Mouse (Mus musculus): Measurements from ENCODE around the gene Slc27a1. TPM values are rescaled to one million over a fixed set of nuclear protein-coding genes. Genes with fewer than 3 reads are reported as not detected.

The Slc27a1 gene
- total and polyA plus RNA-seq, 2 experiments, result 7.2 to 15.7 TPM

GRCm38 (mm10) chr8:71633981-71634667, 65.4 kb downstream of the Slc27a1 start:
- DNase-seq (ENCODE audit: extremely low read depth, low read depth, low spot score), result peak; percentile 47
- Histone ChIP-seq H3K27ac (replicated peaks; ENCODE audit: insufficient read depth, low read depth, low read length) (no peak overlapping the region), H3K4me3 (ENCODE audit: insufficient read depth, low read depth, low read length) (no peak overlapping the region), H3K4me1 (ENCODE audit: control insufficient read depth, insufficient read depth, low read length) (no peaks in the 10 kb centered on the region), H3K36me3 (ENCODE audit: control insufficient read depth, insufficient read depth, low read length) (no peaks in the 10 kb centered on the region), H3K27me3 (ENCODE audit: control insufficient read depth, insufficient read depth, low read length) (0 out of 2 replicates have a peak, but pooled peaks cover 3% of the 10 kb centered on the region), H3K79me2 (ENCODE audit: control insufficient read depth, insufficient read depth, low read length) (no peaks in the 10 kb centered on the region), H3K9ac (ENCODE audit: low read depth, low read length) (no peak overlapping the region)
- whole genome bisulfite sequencing, result 7% methylated on average over 26 of the region's 26 CpGs
- TF ChIP-seq POLR2A (IDR thresholded peaks at IDR 0.05; ENCODE audit: extremely low read depth, insufficient read depth, low read length), result no peak
- TF ChIP-seq CTCF (IDR thresholded peaks at IDR 0.05; ENCODE audit: low read depth, low read length), result no peak

Other genes starting within 250 kb of the Slc27a1 start
- 76.6 and 82.2 TPM in 2 replicates for gene Use1, start 202.0 kb upstream of the Slc27a1 start, total RNA-seq (2014; rRNA removed)
- 60.2 and 69.9 TPM in 2 replicates for gene Use1, start 202.0 kb upstream of the Slc27a1 start, polyA plus RNA-seq (2012; rRNA removed)
- 8.0 and 8.1 TPM in 2 replicates for gene Ocel1, start 197.6 kb upstream of the Slc27a1 start, total RNA-seq (2014; rRNA removed)
- gene Ocel1, start 197.6 kb upstream of the Slc27a1 start, polyA plus RNA-seq (2012; rRNA removed), result 9.2 and 17.1 TPM in 2 replicates
- 73.9 and 117 TPM in 2 replicates for gene Nr2f6, start 186.9 kb upstream of the Slc27a1 start, total RNA-seq (2014; rRNA removed)
- 319 and 341 TPM in 2 replicates for gene Nr2f6, start 186.9 kb upstream of the Slc27a1 start, polyA plus RNA-seq (2012; rRNA removed)
- 7.9 and 9.7 TPM in 2 replicates for gene Ushbp1, start 173.1 kb upstream of the Slc27a1 start, total RNA-seq (2014; rRNA removed)
- gene Ushbp1, start 173.1 kb upstream of the Slc27a1 start, polyA plus RNA-seq (2012; rRNA removed), result 7.9 and 13.6 TPM in 2 replicates
- gene Babam1, start 172.0 kb upstream of the Slc27a1 start, total RNA-seq (2014; rRNA removed), result 42.7 and 44.8 TPM in 2 replicates
- 98.5 and 106 TPM in 2 replicates for gene Babam1, start 172.0 kb upstream of the Slc27a1 start, polyA plus RNA-seq (2012; rRNA removed)
- 0.09 and 0.34 TPM in 2 replicates for gene Ankle1, start 162.9 kb upstream of the Slc27a1 start, total RNA-seq (2014; rRNA removed)
- 0.11 and 0.22 TPM in 2 replicates for gene Ankle1, start 162.9 kb upstream of the Slc27a1 start, polyA plus RNA-seq (2012; rRNA removed)
- 3.1 and 5.0 TPM in 2 replicates for gene Abhd8, start 105.2 kb upstream of the Slc27a1 start, total RNA-seq (2014; rRNA removed)
- gene Abhd8, start 105.2 kb upstream of the Slc27a1 start, polyA plus RNA-seq (2012; rRNA removed), result 6.7 and 11.7 TPM in 2 replicates
- 35.1 and 48.2 TPM in 2 replicates for gene Mrpl34, start 103.9 kb upstream of the Slc27a1 start, total RNA-seq (2014; rRNA removed)
- 104 and 123 TPM in 2 replicates for gene Mrpl34, start 103.9 kb upstream of the Slc27a1 start, polyA plus RNA-seq (2012; rRNA removed)
- 7.7 and 8.3 TPM in 2 replicates for gene Dda1, start 99.7 kb upstream of the Slc27a1 start, total RNA-seq (2014; rRNA removed)
- 32.5 and 34.1 TPM in 2 replicates for gene Dda1, start 99.7 kb upstream of the Slc27a1 start, polyA plus RNA-seq (2012; rRNA removed)
- 2.3 and 3.8 TPM in 2 replicates for gene Ano8, start 82.9 kb upstream of the Slc27a1 start, total RNA-seq (2014; rRNA removed)
- 3.7 and 5.2 TPM in 2 replicates for gene Ano8, start 82.9 kb upstream of the Slc27a1 start, polyA plus RNA-seq (2012; rRNA removed)
- gene Gtpbp3, start 80.8 kb upstream of the Slc27a1 start, total RNA-seq (2014; rRNA removed), result 11.6 and 12.7 TPM in 2 replicates
- gene Gtpbp3, start 80.8 kb upstream of the Slc27a1 start, polyA plus RNA-seq (2012; rRNA removed), result 12.9 and 15.5 TPM in 2 replicates
- gene Plvap, start 57.1 kb upstream of the Slc27a1 start, total RNA-seq (2014; rRNA removed), result 15.3 and 22.8 TPM in 2 replicates
- gene Plvap, start 57.1 kb upstream of the Slc27a1 start, polyA plus RNA-seq (2012; rRNA removed), result 128 and 132 TPM in 2 replicates
- gene Ccdc194, start 43.2 kb upstream of the Slc27a1 start, total RNA-seq (2014; rRNA removed), result not detected in 2 replicates
- gene Ccdc194, start 43.2 kb upstream of the Slc27a1 start, polyA plus RNA-seq (2012; rRNA removed), result 0.05 TPM in 1 of 2 replicates, not detected in the other
- gene Bst2, start 31.4 kb upstream of the Slc27a1 start, total RNA-seq (2014; rRNA removed), result 603 and 678 TPM in 2 replicates
- gene Bst2, start 31.4 kb upstream of the Slc27a1 start, polyA plus RNA-seq (2012; rRNA removed), result 798 and 871 TPM in 2 replicates
- 98.9 and 105 TPM in 2 replicates for gene Mvb12a, start 26.0 kb upstream of the Slc27a1 start, total RNA-seq (2014; rRNA removed)
- 164 and 165 TPM in 2 replicates for gene Mvb12a, start 26.0 kb upstream of the Slc27a1 start, polyA plus RNA-seq (2012; rRNA removed)
- gene Tmem221, start 10.0 kb upstream of the Slc27a1 start, total RNA-seq (2014; rRNA removed), result 0.46 and 0.47 TPM in 2 replicates
- 0.14 and 0.55 TPM in 2 replicates for gene Tmem221, start 10.0 kb upstream of the Slc27a1 start, polyA plus RNA-seq (2012; rRNA removed)
- not detected in 2 replicates for gene Nxnl1, start 2.3 kb upstream of the Slc27a1 start, total RNA-seq (2014; rRNA removed)
- gene Nxnl1, start 2.3 kb upstream of the Slc27a1 start, polyA plus RNA-seq (2012; rRNA removed), result not detected in 2 replicates
- 111 and 113 TPM in 2 replicates for gene Pgls, start 23.3 kb downstream of the Slc27a1 start, total RNA-seq (2014; rRNA removed)
- 119 and 124 TPM in 2 replicates for gene Pgls, start 23.3 kb downstream of the Slc27a1 start, polyA plus RNA-seq (2012; rRNA removed)
- 0.92 and 1.3 TPM in 2 replicates for gene Fam129c, start 28.8 kb downstream of the Slc27a1 start, total RNA-seq (2014; rRNA removed)
- 0.73 and 2.1 TPM in 2 replicates for gene Fam129c, start 28.8 kb downstream of the Slc27a1 start, polyA plus RNA-seq (2012; rRNA removed)
- 43.2 and 55.0 TPM in 2 replicates for gene Colgalt1, start 42.1 kb downstream of the Slc27a1 start, total RNA-seq (2014; rRNA removed)
- gene Colgalt1, start 42.1 kb downstream of the Slc27a1 start, polyA plus RNA-seq (2012; rRNA removed), result 65.3 and 77.3 TPM in 2 replicates
- 0.09 and 0.20 TPM in 2 replicates for gene Unc13a, start 102.9 kb downstream of the Slc27a1 start, total RNA-seq (2014; rRNA removed)
- 0.15 and 0.72 TPM in 2 replicates for gene Unc13a, start 102.9 kb downstream of the Slc27a1 start, polyA plus RNA-seq (2012; rRNA removed)
- 4.0 and 4.6 TPM in 2 replicates for gene Jak3, start 107.4 kb downstream of the Slc27a1 start, total RNA-seq (2014; rRNA removed)
- gene Jak3, start 107.4 kb downstream of the Slc27a1 start, polyA plus RNA-seq (2012; rRNA removed), result 5.7 and 7.9 TPM in 2 replicates
- 0.74 and 1.1 TPM in 2 replicates for gene Insl3, start 120.3 kb downstream of the Slc27a1 start, total RNA-seq (2014; rRNA removed)
- gene Insl3, start 120.3 kb downstream of the Slc27a1 start, polyA plus RNA-seq (2012; rRNA removed), result 4.9 and 8.2 TPM in 2 replicates
- gene B3gnt3, start 132.9 kb downstream of the Slc27a1 start, total RNA-seq (2014; rRNA removed), result 0.92 and 1.3 TPM in 2 replicates
- 1.5 and 2.6 TPM in 2 replicates for gene B3gnt3, start 132.9 kb downstream of the Slc27a1 start, polyA plus RNA-seq (2012; rRNA removed)
- gene Fcho1, start 156.8 kb downstream of the Slc27a1 start, total RNA-seq (2014; rRNA removed), result 0.18 and 0.87 TPM in 2 replicates
- gene Fcho1, start 156.8 kb downstream of the Slc27a1 start, polyA plus RNA-seq (2012; rRNA removed), result 0.44 and 2.8 TPM in 2 replicates

Measured in liver, adult 2 months (tissue).